Mouse (Mus musculus): ENCODE results near the gene Dolk.

GRCm38 (mm10) chr2:30255631-30256395 lies 30.3 kb downstream of the Dolk start:
- TF ChIP-seq CTCF (IDR thresholded peaks at IDR 0.05 in 2 of 3, conservative IDR thresholded peaks at IDR 0.05 in 1 of 3; ENCODE audit: control insufficient read depth in 1 of 3, insufficient read depth in 1 of 3, low read depth in 2 of 3, low read length in 3 of 3, poor library complexity in 1 of 3, severe bottlenecking in 1 of 3), result no peak
- TF ChIP-seq POLR2A (IDR thresholded peaks at IDR 0.05; ENCODE audit: control insufficient read depth in 1 of 2, insufficient read depth in 1 of 2, low read depth in 1 of 2, low read length in 2 of 2, poor library complexity in 1 of 2), result no peak
- no peak for TF ChIP-seq NELFE (IDR thresholded peaks at IDR 0.05; ENCODE audit: low read depth, low read length)
